Mouse (Mus musculus) embryonic fibroblast, embryonic 13.5 days (primary cell): ENCODE data around the gene Disc1. TPM values are rescaled to one million over a fixed set of nuclear protein-coding genes. Genes with fewer than 3 reads are reported as not detected.

Experiments
- H3K27ac ChIP-seq: 2 replicates; pipeline ENCODE4 v1.5.1; 2012; ENCODE audit warnings: low read length, control low read depth, inconsistent platforms; ENCODE audit not compliant: insufficient read depth
- H3K4me1 ChIP-seq: 2 replicates; pipeline ENCODE4 v1.6.1; 2011; ENCODE audit warnings: low read length; ENCODE audit not compliant: control insufficient read depth, insufficient read depth
- H3K4me3 ChIP-seq: 2 replicates; pipeline ENCODE4 v1.5.1; 2011; ENCODE audit warnings: mild to moderate bottlenecking, control low read depth, low read length; ENCODE audit not compliant: insufficient read depth
- CTCF ChIP-seq: IDR thresholded peaks from 2 replicates; pipeline ENCODE4 v1.5.1; 2011; ENCODE audit warnings: mild to moderate bottlenecking, control low read depth, low read length, moderate library complexity, borderline replicate concordance; ENCODE audit not compliant: insufficient read depth
- POLR2A ChIP-seq: IDR thresholded peaks from 2 replicates; pipeline ENCODE4 v1.6.1; 2011; ENCODE audit warnings: low read depth, mild to moderate bottlenecking, control low read depth, low read length, moderate library complexity
- polyA plus RNA-seq: library from polyadenylated mRNA; stranded (reverse); fragments of >200 nt; gene quantifications from 2 replicates; pipeline ENCODE4 v1.2.4, GENCODE M21; 2011; ENCODE audit warnings: low read depth; ENCODE audit not compliant: missing spikeins, insufficient read length

The Disc1 gene
- polyA plus RNA-seq, 1 experiment, result 1.0 TPM

DNA sequence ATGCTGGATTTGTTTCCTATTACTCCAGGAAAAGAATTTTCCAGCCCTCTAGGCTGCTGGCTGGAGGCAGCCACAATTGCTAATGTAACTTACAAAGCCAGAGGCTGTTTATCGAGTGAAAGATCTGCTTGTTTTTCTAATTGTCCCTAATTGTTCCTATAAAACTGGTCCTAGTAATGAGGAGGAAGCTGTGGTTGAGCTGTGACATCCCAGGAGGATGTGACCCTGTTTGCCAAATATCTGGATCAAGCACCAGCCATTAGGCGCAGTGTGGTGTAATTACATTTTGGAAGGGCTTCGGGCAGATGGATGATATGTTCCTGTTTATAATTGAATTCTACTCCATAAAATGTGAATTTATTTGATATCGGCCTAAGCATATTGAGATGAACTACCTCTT is 233.3 kb downstream of the Disc1 start:
- H3K27ac ChIP-seq, result 0 out of 2 replicates have a peak overlapping the region, but pooled peaks have one; percentile 53
- no peak overlapping the region for H3K4me3 ChIP-seq
- peaks cover 20% of the 10 kb centered on the region for H3K4me1 ChIP-seq
- TF ChIP-seq POLR2A (no peak), CTCF (no peak)

DNA sequence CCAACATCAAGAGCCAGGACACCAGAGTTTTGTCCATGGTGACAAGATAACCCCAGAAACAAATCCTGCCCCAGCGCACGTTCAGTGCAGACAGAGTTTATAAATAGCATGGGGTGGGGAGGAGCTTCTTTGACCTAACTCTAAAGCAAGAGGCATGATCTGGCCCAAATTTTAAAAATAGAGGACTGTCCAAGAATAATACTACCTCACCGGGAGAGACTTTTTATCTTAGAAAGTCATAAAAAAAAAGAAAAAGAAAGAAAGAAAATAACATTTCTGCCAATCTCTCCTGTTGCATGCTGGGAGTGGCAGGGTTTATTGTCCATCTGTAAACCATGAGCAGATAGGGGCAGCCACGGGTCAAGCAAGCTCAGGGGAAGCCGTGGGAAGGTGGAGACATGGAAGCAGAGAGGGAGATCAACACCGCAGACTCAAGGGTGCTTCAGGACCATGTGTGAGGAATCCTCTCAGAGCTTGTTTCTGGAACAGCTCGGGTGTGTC is 233.9 kb downstream of the Disc1 start:
- peaks cover 20% of the 10 kb centered on the region for H3K4me1 ChIP-seq

DNA sequence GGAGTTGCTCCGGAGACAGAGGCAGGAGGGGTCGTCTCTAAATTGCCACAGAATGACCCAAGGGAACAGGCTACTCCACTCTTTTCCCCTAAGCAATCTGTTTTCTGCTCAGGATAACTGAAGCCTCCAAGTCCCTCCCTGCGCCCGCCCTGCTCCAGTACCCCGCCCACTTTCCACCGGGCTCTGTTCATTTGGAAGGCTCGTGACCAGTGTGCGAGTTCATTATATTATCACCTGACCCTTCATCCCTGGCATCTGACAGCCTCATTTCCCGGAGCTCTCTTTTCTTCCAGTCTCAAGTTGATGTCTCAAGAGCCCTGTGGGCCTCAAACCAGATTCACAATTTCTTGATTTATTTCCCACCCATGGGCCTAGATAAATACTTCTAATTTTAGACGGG is 237.5 kb downstream of the Disc1 start:
- Histone ChIP-seq H3K4me3 (no peak overlapping the region), H3K4me1 (peaks cover 16% of the 10 kb centered on the region), H3K27ac (no peak overlapping the region)
- TF ChIP-seq POLR2A, result no peak

More for the DNA sequence above, 233.9 kb downstream of the Disc1 start:
- no peak overlapping the region for H3K4me3 ChIP-seq
- peak overlapping the region; percentile 15; the same call in 1 of the 2 replicates for H3K27ac ChIP-seq
- TF ChIP-seq POLR2A (no peak), CTCF (no peak)

DNA sequence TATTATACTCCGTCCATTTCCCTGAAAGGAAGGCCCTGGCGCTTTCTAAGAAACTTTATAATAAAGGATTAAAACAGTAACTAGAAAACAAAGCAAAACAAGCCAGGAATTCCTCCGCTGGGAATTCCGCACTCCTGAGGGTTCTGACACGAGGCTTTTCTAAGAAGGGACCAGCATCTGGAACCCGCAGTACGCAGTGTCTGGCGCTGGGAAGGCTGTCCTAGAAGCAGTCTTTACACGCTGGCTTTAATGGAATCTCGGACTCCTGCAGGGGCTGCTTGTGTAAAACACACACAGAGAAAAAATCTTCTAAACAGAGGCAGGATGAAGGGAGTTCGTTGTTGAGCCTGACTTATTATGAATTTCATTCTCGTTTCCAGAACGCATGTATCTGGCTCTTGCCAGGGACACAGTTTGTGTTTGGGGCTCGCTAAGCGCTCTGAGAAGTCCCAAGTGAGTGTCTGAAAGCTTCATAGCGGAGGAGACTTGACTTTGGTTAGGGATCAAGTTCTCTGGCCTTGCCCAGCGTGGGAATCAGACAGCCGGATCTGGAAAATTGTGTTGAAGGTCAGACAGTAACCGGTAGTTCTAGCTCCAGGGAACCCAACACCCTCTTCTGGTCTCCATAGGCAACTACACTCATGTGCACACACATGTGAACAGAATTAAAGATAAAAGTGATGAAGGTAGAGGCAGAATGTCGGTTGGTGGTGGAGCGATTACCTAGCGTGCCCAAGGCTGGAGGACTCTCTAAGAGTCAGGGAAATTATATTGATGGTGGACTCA is 238.1 kb downstream of the Disc1 start:
- Histone ChIP-seq H3K4me1 (peaks cover 16% of the 10 kb centered on the region), H3K4me3 (no peak overlapping the region), H3K27ac (peak overlapping the region; percentile 66)
- TF ChIP-seq CTCF, result no peak
- TF ChIP-seq POLR2A, result no peak

DNA sequence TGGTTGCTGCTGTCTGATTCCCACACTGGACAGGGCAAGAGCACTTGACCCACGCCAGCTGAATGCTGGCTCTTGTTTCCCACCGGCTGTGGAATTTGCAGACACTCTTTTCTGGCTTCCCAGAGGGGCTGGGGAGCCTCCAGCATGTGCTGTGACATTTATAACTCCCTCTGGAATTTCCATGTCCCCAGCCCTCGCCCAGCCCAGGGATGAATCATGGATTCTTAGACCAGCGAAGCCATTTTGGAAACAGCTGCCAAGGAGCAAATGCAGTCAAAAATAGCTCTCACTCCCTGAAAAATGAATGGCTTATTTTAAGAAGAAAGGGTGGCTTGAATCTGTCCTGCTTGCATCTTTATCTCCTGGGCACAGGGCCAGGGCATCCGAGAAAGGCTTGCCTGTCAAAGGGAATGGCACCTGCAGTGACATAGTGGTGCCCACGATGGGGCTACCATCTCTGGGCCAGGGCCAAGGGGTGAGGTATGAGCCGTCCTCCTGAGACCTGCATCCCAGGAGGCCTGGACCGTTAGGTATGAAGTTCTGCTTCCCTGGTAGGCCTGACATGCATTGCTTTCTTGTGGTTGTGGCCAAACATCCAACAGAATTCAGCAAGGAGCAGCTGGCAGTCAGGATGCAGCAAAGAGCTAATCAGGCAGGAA is 239.1 kb downstream of the Disc1 start:
- Histone ChIP-seq H3K27ac (peak overlapping the region; percentile 68), H3K4me3 (no peak overlapping the region), H3K4me1 (peaks cover 12% of the 10 kb centered on the region)
- no peak for TF ChIP-seq POLR2A
- TF ChIP-seq CTCF, result no peak

DNA sequence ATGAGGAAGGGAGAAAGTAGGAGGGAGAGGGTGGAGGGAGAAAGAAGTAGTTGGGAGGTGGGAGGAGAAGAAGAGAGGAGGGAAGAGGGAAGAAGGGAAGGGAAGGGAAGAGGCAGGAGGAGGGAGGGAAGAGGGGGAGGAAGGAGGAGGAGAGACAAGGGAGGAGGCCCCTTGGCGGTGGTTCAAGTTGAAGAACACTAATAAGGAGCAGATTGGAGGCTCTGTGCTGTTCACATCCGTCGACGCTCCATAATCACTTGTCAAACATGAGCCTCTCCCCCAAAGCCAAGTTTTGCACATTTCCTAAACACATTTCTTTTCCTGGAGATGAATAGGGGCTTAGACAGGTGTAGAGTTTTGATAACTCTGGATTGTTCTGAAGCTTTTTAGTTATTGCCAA is 245.3 kb downstream of the Disc1 start:
- no peak for TF ChIP-seq CTCF
- TF ChIP-seq POLR2A, result no peak
- Histone ChIP-seq H3K4me1 (no peaks in the 10 kb centered on the region), H3K27ac (no peak overlapping the region), H3K4me3 (no peak overlapping the region)

DNA sequence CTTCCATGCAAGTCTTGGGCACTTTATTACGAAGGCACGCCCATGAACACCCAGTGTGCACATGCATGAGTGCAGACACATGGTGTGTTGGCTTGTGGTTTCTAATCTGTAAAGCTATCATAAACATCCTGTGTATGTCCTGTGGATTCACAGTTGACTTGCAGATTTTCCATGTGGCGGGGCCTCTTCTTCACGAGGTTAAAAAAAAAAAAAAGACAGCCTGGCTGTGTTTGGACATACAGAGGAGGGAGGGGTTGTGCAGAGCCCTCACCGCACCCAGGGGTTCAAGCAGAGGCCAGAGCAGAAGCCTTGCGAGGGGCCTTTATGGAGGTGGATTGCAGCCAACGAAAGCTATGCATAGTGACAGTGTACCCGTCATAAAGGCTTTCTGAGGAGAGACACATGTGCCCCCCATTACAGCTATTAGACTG is 248.0 kb downstream of the Disc1 start:
- no peak overlapping the region for H3K4me3 ChIP-seq
- H3K27ac ChIP-seq, result no peak overlapping the region
- H3K4me1 ChIP-seq, result no peaks in the 10 kb centered on the region
- TF ChIP-seq POLR2A, result no peak
- TF ChIP-seq CTCF, result no peak

DNA sequence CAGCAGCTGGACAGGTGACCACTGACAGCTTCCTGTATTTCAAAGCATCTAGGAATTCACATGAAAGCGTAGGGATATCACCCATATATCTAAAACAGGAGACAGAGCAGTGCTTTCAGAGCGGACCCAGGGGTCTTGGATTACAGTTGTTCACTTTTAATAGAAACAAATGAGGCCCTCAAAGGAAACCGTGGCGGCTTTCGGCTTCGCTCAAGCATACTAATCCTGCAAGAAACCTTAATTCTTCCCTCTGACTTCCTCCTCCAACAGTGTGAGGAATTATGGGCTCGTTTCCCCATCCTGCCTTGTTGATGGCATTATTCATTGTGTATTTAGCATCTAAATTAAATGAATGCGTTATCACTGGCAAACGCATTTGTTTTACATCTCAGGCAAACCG is 252.7 kb downstream of the Disc1 start:
- TF ChIP-seq CTCF (no peak), POLR2A (no peak)

DNA sequence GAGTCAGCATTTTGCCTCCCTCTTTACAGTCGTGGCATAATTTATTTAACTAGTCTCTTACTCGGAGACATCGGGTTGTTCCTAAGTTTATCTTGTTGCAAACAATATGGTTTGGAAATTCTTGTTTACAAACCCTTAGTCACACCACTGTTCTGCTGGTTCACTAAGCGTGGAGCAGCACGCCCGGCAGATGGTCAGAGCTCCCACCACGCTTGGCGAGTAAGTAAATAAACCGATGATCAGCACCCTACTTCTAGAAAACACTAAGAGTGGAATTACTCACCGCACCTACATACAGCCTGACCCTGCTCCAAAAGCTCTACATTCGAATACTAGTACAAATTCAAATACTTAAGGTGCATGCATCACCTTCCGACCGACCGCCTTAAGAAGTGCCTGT is 256.0 kb downstream of the Disc1 start:
- H3K4me1 ChIP-seq, result no peaks in the 10 kb centered on the region
- no peak overlapping the region for H3K27ac ChIP-seq
- TF ChIP-seq POLR2A, result no peak
- TF ChIP-seq CTCF, result no peak
- no peak overlapping the region for H3K4me3 ChIP-seq

More for the DNA sequence above, 252.7 kb downstream of the Disc1 start:
- Histone ChIP-seq H3K4me1 (no peaks in the 10 kb centered on the region), H3K27ac (no peak overlapping the region), H3K4me3 (no peak overlapping the region)

Other genes with a start within 250 kb of the Disc1 start
- gene Gnpat, start 191.2 kb upstream of the Disc1 start, polyA plus RNA-seq, result 48.6 and 62.2 TPM in 2 replicates
- gene 2810004N23Rik, start 191.1 kb upstream of the Disc1 start, polyA plus RNA-seq, result 29.6 and 32.6 TPM in 2 replicates
- gene Exoc8, start 156.5 kb upstream of the Disc1 start, polyA plus RNA-seq, result 15.7 and 18.1 TPM in 2 replicates
- 18.5 and 19.1 TPM in 2 replicates for gene Sprtn, start 156.3 kb upstream of the Disc1 start, polyA plus RNA-seq
- gene Egln1, start 104.9 kb upstream of the Disc1 start, polyA plus RNA-seq, result 33.1 and 33.7 TPM in 2 replicates
- 52.8 and 59.3 TPM in 2 replicates for gene Tsnax, start 41.2 kb upstream of the Disc1 start, polyA plus RNA-seq